Mouse (Mus musculus) bone marrow, adult 2 months (tissue): ENCODE data around the gene Rtl6. TPM values are rescaled to one million over a fixed set of nuclear protein-coding genes. Genes with fewer than 3 reads are reported as not detected.

Experiments used
- H3K27ac ChIP-seq: fragments of 200-500 bp; 2 replicates; pipeline ENCODE4 v1.5.1; 2012; ENCODE audit warnings: low read depth, mild to moderate bottlenecking, control low read depth, inconsistent platforms, low read length; ENCODE audit not compliant: control insufficient read depth, poor library complexity, insufficient read depth
- H3K4me1 ChIP-seq: fragments of 200-500 bp; 2 replicates; pipeline ENCODE4 v1.6.1; 2011; ENCODE audit warnings: low read length; ENCODE audit not compliant: control insufficient read depth, insufficient read depth
- H3K4me3 ChIP-seq: fragments of 200-500 bp; replicated peaks from 2 replicates; pipeline ENCODE3; 2011; ENCODE audit warnings: mild to moderate bottlenecking, low read depth, low read length, control low read depth; ENCODE audit not compliant: control insufficient read depth
- CTCF ChIP-seq: fragments of 200-500 bp; IDR thresholded peaks from 2 replicates; pipeline ENCODE4 v1.5.1; 2011; ENCODE audit warnings: low read length, control low read depth; ENCODE audit not compliant: control insufficient read depth, insufficient read depth
- POLR2A ChIP-seq: fragments of 200-500 bp; IDR thresholded peaks from 2 replicates; pipeline ENCODE4 v1.6.1; 2011; ENCODE audit warnings: low read depth, mild to moderate bottlenecking, control low read depth, low read length, borderline replicate concordance; ENCODE audit not compliant: control insufficient read depth
- WGBS: fragments of 180-500 bp; shearing (Covaris S2); methylation state at CpG from one replicate; pipeline ENCODE4 v1.1.7; 2018; 5-methylcytosine and 5-hydroxymethylcytosine counted together
- polyA plus RNA-seq: library from polyadenylated mRNA; stranded (reverse); fragments of >200 nt; gene quantifications from 2 replicates; pipeline ENCODE4 v1.2.4, GENCODE M21; 2011; ENCODE audit warnings: low replicate concordance; ENCODE audit not compliant: missing spikeins, insufficient read depth, insufficient read length

Rtl6 gene
- polyA plus RNA-seq, 1 experiment, result 0.90 TPM

- Histone ChIP-seq H3K27ac (no peak overlapping the region), H3K4me1 (no peaks in the 10 kb centered on the region), H3K4me3 (no peak overlapping the region)
- WGBS, result 67% methylated on average over 14 of the region's 14 CpGs
- TF ChIP-seq POLR2A (no peak), CTCF (no peak)
These were observed 30.7 kb downstream of the Rtl6 start for GRCm38 (mm10) chr15:84526921-84527320.

GRCm38 (mm10) chr15:84525222-84525883 lies 32.3 kb downstream of the Rtl6 start:
- H3K4me1 ChIP-seq, result no peaks in the 10 kb centered on the region
- H3K4me3 ChIP-seq, result no peak overlapping the region
- TF ChIP-seq POLR2A (no peak), CTCF (no peak)
- H3K27ac ChIP-seq, result no peak overlapping the region
- WGBS, result 72% methylated on average over 5 of the region's 5 CpGs

- no peak overlapping the region for H3K27ac ChIP-seq
- no peak overlapping the region for H3K4me3 ChIP-seq
- TF ChIP-seq CTCF (no peak), POLR2A (no peak)
- H3K4me1 ChIP-seq, result no peaks in the 10 kb centered on the region
- WGBS, result 85% methylated on average over 8 of the region's 8 CpGs
These were observed 34.5 kb downstream of the Rtl6 start for GRCm38 (mm10) chr15:84522953-84523689.

GRCm38 (mm10) chr15:84521486-84521885 lies 36.1 kb downstream of the Rtl6 start:
- TF ChIP-seq CTCF (no peak), POLR2A (no peak)
- Histone ChIP-seq H3K4me3 (no peak overlapping the region), H3K27ac (no peak overlapping the region), H3K4me1 (peaks cover 3% of the 10 kb centered on the region)
- WGBS, result 79% methylated on average over 4 of the region's 4 CpGs

- Histone ChIP-seq H3K27ac (no peak overlapping the region), H3K4me1 (peaks cover 3% of the 10 kb centered on the region), H3K4me3 (no peak overlapping the region)
- TF ChIP-seq POLR2A, result no peak
- no peak for TF ChIP-seq CTCF
- 82% methylated on average over 8 of the region's 8 CpGs for WGBS
These were observed 39.1 kb downstream of the Rtl6 start for GRCm38 (mm10) chr15:84518540-84518939.

- 1% methylated on average over 5 of the region's 5 CpGs for WGBS
- TF ChIP-seq CTCF (no peak), POLR2A (no peak)
- no peak overlapping the region for H3K27ac ChIP-seq
- no peak overlapping the region for H3K4me3 ChIP-seq
- peaks cover 7% of the 10 kb centered on the region for H3K4me1 ChIP-seq
These were observed 44.9 kb downstream of the Rtl6 start for GRCm38 (mm10) chr15:84512626-84513296.

GRCm38 (mm10) chr15:84509981-84510380 lies 47.6 kb downstream of the Rtl6 start:
- 84% methylated on average over 16 of the region's 16 CpGs for WGBS
- H3K4me1 ChIP-seq, result peaks cover 5% of the 10 kb centered on the region
- no peak overlapping the region for H3K27ac ChIP-seq
- TF ChIP-seq CTCF (no peak), POLR2A (no peak)
- no peak overlapping the region for H3K4me3 ChIP-seq

GRCm38 (mm10) chr15:84509161-84509560 lies 48.5 kb downstream of the Rtl6 start:
- no peak for TF ChIP-seq POLR2A
- no peak for TF ChIP-seq CTCF
- Histone ChIP-seq H3K4me3 (no peak overlapping the region), H3K27ac (no peak overlapping the region), H3K4me1 (peaks cover 5% of the 10 kb centered on the region)
- 80% methylated on average over 5 of the region's 5 CpGs for WGBS

- TF ChIP-seq CTCF (no peak), POLR2A (no peak)
- no peak overlapping the region for H3K4me3 ChIP-seq
- no peaks in the 10 kb centered on the region for H3K4me1 ChIP-seq
- H3K27ac ChIP-seq, result no peak overlapping the region
- 83% methylated on average over 10 of the region's 10 CpGs for WGBS
These were observed 51.6 kb downstream of the Rtl6 start for GRCm38 (mm10) chr15:84506026-84506425.
